Mouse (Mus musculus) heart, adult 2 months (tissue): ENCODE measurements at regions not wholly inside any gene's neighbourhood (a gene's known extent, or its start where the extent isn't known, plus 50 kb on each side); places are given as distances from the start of the nearest gene placed in this dataset.

ENCODE experiments used
- CTCF ChIP-seq: fragments of 200-600 bp; IDR thresholded peaks from 2 replicates; pipeline ENCODE4 v1.8.1; 2022; ENCODE audit warnings: antibody characterized with exemption, mild to moderate bottlenecking, moderate library complexity
- EP300 ChIP-seq: fragments of 200-500 bp; IDR thresholded peaks from 2 replicates; pipeline ENCODE4 v1.6.1; 2011; ENCODE audit warnings: low read depth, low read length, control low read depth; ENCODE audit not compliant: insufficient read depth
- POLR2A ChIP-seq: fragments of 200-500 bp; IDR thresholded peaks from 2 replicates; pipeline ENCODE4 v1.6.1; 2011; ENCODE audit warnings: mild to moderate bottlenecking, low read depth, low read length, control low read depth; ENCODE audit not compliant: insufficient read depth

GRCm38 (mm10) chr8:79452101-79452500 is 52.8 kb upstream of the Smad1 start:
- TF ChIP-seq CTCF, result no peak
- TF ChIP-seq POLR2A, result no peak
- no peak for TF ChIP-seq EP300
